Mouse (Mus musculus): ENCODE data around the gene Olfr1346. TPM values are rescaled to one million over a fixed set of nuclear protein-coding genes. Genes with fewer than 3 reads are reported as not detected.

The Olfr1346 gene
- not detected in 2 replicates for total RNA-seq (2014; rRNA removed)
- polyA plus RNA-seq (2012; rRNA removed): not detected in 2 replicates

DNA sequence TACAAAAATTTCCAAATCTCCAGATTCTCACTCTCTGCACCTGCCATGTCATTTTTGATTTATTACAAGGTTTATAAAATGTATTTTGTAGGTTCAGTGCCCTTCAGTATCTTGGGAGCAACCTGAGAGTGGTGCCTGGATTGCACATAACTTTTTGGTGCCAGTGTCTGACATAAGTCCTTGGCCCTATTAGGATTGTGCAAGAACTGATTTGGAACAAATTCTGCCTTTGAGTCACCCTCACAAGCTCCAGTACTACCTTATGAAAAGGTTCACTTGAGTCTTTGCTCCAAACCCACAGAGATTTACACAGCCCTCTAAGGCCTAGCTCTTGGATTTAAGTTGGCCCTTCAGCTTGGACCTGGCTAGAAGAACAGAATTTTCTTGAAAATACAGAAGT, at the start of gene Olfr1346:
Gene Olfr1346 (plus strand): TSS at position 151 of the 400 bp plus-strand sequence.
- peak; percentile 81 for DNase-seq (ENCODE audit: extremely low read depth, low read depth, low spot score)
- Histone ChIP-seq H3K9ac (ENCODE audit: low read depth, low read length) (no peak within 1 kb of the TSS), H3K27ac (replicated peaks; ENCODE audit: insufficient read depth, low read depth, low read length) (no peak within 1 kb of the TSS), H3K4me3 (ENCODE audit: insufficient read depth, low read depth, low read length) (no peak within 1 kb of the TSS), H3K27me3 (ENCODE audit: control insufficient read depth, insufficient read depth, low read length) (no peaks in the 10 kb centered on the region), H3K36me3 (ENCODE audit: control insufficient read depth, insufficient read depth, low read length) (no peaks in the 10 kb centered on the region), H3K4me1 (ENCODE audit: control insufficient read depth, insufficient read depth, low read length) (no peaks in the 10 kb centered on the region), H3K79me2 (ENCODE audit: control insufficient read depth, insufficient read depth, low read length) (no peaks in the 10 kb centered on the region)
- TF ChIP-seq POLR2A (IDR thresholded peaks at IDR 0.05; ENCODE audit: extremely low read depth, insufficient read depth, low read length): no peak

DNA sequence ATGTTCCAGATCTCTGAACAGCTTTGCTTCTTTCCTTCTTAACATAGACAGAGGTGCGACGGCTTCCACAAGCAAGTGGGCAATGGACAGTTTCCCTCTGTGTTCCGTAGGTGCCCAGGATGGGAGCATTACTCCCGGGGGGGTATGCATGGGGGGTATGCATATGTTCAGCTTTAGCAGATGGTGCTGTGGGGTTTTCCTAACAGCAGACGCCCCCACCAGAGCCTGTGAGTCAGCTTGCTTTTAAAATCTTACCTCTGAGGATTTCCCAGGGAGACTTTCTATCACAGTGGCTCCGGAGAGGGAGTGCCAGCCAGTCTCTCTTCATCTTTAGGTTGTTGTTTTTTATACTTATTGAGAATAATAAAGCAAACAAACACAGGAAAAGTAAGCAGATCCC, 47.0 kb upstream of the Olfr1346 start:
- H3K27ac ChIP-seq (replicated peaks; ENCODE audit: insufficient read depth, low read depth, low read length): no peak overlapping the region
- no peaks in the 10 kb centered on the region for H3K4me1 ChIP-seq (ENCODE audit: control insufficient read depth, insufficient read depth, low read length)
- no peak overlapping the region for H3K9ac ChIP-seq (ENCODE audit: low read depth, low read length)
- TF ChIP-seq POLR2A (IDR thresholded peaks at IDR 0.05; ENCODE audit: extremely low read depth, insufficient read depth, low read length): no peak
- TF ChIP-seq CTCF (IDR thresholded peaks at IDR 0.05; ENCODE audit: low read depth, low read length): no peak
- DNase-seq (ENCODE audit: extremely low read depth, low read depth, low spot score): no peak
- no peak overlapping the region for H3K4me3 ChIP-seq (ENCODE audit: insufficient read depth, low read depth, low read length)
- H3K27me3 ChIP-seq (ENCODE audit: control insufficient read depth, insufficient read depth, low read length): no peaks in the 10 kb centered on the region
- no peaks in the 10 kb centered on the region for H3K36me3 ChIP-seq (ENCODE audit: control insufficient read depth, insufficient read depth, low read length)
- 77% methylated on average over 6 of the region's 6 CpGs for WGBS
- no peaks in the 10 kb centered on the region for H3K79me2 ChIP-seq (ENCODE audit: control insufficient read depth, insufficient read depth, low read length)

- H3K9ac ChIP-seq (ENCODE audit: low read depth, low read length): no peak overlapping the region
- H3K27me3 ChIP-seq (ENCODE audit: control insufficient read depth, insufficient read depth, low read length): peaks cover 2% of the 10 kb centered on the region; the same call in 1 of the 2 replicates
- no peaks in the 10 kb centered on the region for H3K4me1 ChIP-seq (ENCODE audit: control insufficient read depth, insufficient read depth, low read length)
- no peaks in the 10 kb centered on the region for H3K79me2 ChIP-seq (ENCODE audit: control insufficient read depth, insufficient read depth, low read length)
- no peak overlapping the region for H3K27ac ChIP-seq (replicated peaks; ENCODE audit: insufficient read depth, low read depth, low read length)
- no peak overlapping the region for H3K4me3 ChIP-seq (ENCODE audit: insufficient read depth, low read depth, low read length)
- 92% methylated on average over 3 of the region's 3 CpGs for WGBS
- peak; percentile 21; the same call in 1 of the 2 replicates for TF ChIP-seq CTCF (IDR thresholded peaks at IDR 0.05; ENCODE audit: low read depth, low read length)
- TF ChIP-seq POLR2A (IDR thresholded peaks at IDR 0.05; ENCODE audit: extremely low read depth, insufficient read depth, low read length): no peak
- no peaks in the 10 kb centered on the region for H3K36me3 ChIP-seq (ENCODE audit: control insufficient read depth, insufficient read depth, low read length)
- no peak for DNase-seq (ENCODE audit: extremely low read depth, low read depth, low spot score)
These were observed 37.5 kb upstream of the Olfr1346 start for GRCm38 (mm10) chr7:6429381-6429780.

- H3K79me2 ChIP-seq (ENCODE audit: control insufficient read depth, insufficient read depth, low read length): no peaks in the 10 kb centered on the region
- H3K4me1 ChIP-seq (ENCODE audit: control insufficient read depth, insufficient read depth, low read length): no peaks in the 10 kb centered on the region
- TF ChIP-seq CTCF (IDR thresholded peaks at IDR 0.05; ENCODE audit: low read depth, low read length): peak; percentile 86
- no peak for TF ChIP-seq POLR2A (IDR thresholded peaks at IDR 0.05; ENCODE audit: extremely low read depth, insufficient read depth, low read length)
- no peaks in the 10 kb centered on the region for H3K36me3 ChIP-seq (ENCODE audit: control insufficient read depth, insufficient read depth, low read length)
- H3K27ac ChIP-seq (replicated peaks; ENCODE audit: insufficient read depth, low read depth, low read length): no peak overlapping the region
- H3K27me3 ChIP-seq (ENCODE audit: control insufficient read depth, insufficient read depth, low read length): peaks cover 2% of the 10 kb centered on the region; the same call in 1 of the 2 replicates
- 29% methylated on average over 2 of the region's 2 CpGs for WGBS
- H3K9ac ChIP-seq (ENCODE audit: low read depth, low read length): no peak overlapping the region
- no peak overlapping the region for H3K4me3 ChIP-seq (ENCODE audit: insufficient read depth, low read depth, low read length)
- peak; percentile 19 for DNase-seq (ENCODE audit: extremely low read depth, low read depth, low spot score)
These were observed 36.6 kb upstream of the Olfr1346 start for GRCm38 (mm10) chr7:6430342-6430741.

DNA sequence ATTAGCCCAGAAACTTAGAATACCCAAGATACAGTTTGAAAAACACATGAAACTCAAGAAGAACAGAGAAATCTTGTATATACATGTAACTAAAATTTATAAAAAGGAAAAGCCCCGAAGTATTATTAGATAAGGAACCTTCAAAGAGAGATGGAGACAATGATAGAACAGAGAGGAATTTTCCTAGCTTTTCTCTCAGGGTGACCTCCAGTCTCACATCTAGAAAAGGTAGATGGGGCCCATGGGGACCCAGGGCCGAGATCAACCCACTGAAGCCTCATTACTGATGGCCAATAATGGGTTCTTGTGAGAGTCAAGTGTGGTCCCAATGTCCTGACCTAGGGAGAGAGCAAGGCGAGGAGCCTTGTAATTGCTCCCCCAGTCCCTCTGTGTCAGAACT, 28.5 kb upstream of the Olfr1346 start, which contains the start of gene Olfr1344:
Gene Olfr1344 (plus strand): TSS at position 301 of the 400 bp plus-strand sequence.
- Histone ChIP-seq H3K27me3 (ENCODE audit: control insufficient read depth, insufficient read depth, low read length) (no peaks in the 10 kb centered on the region), H3K4me3 (ENCODE audit: insufficient read depth, low read depth, low read length) (no peak within 1 kb of the TSS), H3K36me3 (ENCODE audit: control insufficient read depth, insufficient read depth, low read length) (no peaks in the 10 kb centered on the region), H3K4me1 (ENCODE audit: control insufficient read depth, insufficient read depth, low read length) (no peaks in the 10 kb centered on the region), H3K9ac (ENCODE audit: low read depth, low read length) (no peak within 1 kb of the TSS), H3K79me2 (ENCODE audit: control insufficient read depth, insufficient read depth, low read length) (no peaks in the 10 kb centered on the region), H3K27ac (replicated peaks; ENCODE audit: insufficient read depth, low read depth, low read length) (no peak within 1 kb of the TSS)
- TF ChIP-seq POLR2A (IDR thresholded peaks at IDR 0.05; ENCODE audit: extremely low read depth, insufficient read depth, low read length) (no peak), CTCF (IDR thresholded peaks at IDR 0.05; ENCODE audit: low read depth, low read length) (no peak)
- no peak for DNase-seq (ENCODE audit: extremely low read depth, low read depth, low spot score)
- WGBS: 62% methylated on average over 3 of the region's 3 CpGs

- H3K9ac ChIP-seq (ENCODE audit: low read depth, low read length): no peak overlapping the region
- H3K79me2 ChIP-seq (ENCODE audit: control insufficient read depth, insufficient read depth, low read length): no peaks in the 10 kb centered on the region
- H3K27me3 ChIP-seq (ENCODE audit: control insufficient read depth, insufficient read depth, low read length): no peaks in the 10 kb centered on the region
- no peak overlapping the region for H3K4me3 ChIP-seq (ENCODE audit: insufficient read depth, low read depth, low read length)
- H3K36me3 ChIP-seq (ENCODE audit: control insufficient read depth, insufficient read depth, low read length): no peaks in the 10 kb centered on the region
- DNase-seq (ENCODE audit: extremely low read depth, low read depth, low spot score): no peak
- TF ChIP-seq CTCF (IDR thresholded peaks at IDR 0.05; ENCODE audit: low read depth, low read length) (no peak), POLR2A (IDR thresholded peaks at IDR 0.05; ENCODE audit: extremely low read depth, insufficient read depth, low read length) (no peak)
- H3K27ac ChIP-seq (replicated peaks; ENCODE audit: insufficient read depth, low read depth, low read length): no peak overlapping the region
- H3K4me1 ChIP-seq (ENCODE audit: control insufficient read depth, insufficient read depth, low read length): no peaks in the 10 kb centered on the region
- WGBS: 68% methylated on average over 2 of the region's 2 CpGs
These were observed 25.7 kb upstream of the Olfr1346 start for GRCm38 (mm10) chr7:6441173-6441572.
